Mouse (Mus musculus) midbrain, embryonic 14.5 days (tissue): ENCODE results near the gene Nkx2-2. TPM values are rescaled to one million over a fixed set of nuclear protein-coding genes. Genes with fewer than 3 reads are reported as not detected.
"Not testable (repeated sequence)": the region's sequence is repeated elsewhere in the genome, so short reads cannot be mapped to it uniquely, and the experiment has no call there.

Source experiments
- ATAC-seq: fragments of 200-750 bp; cut with Nextera tagmentation; 2 replicates; pipeline ENCODE4 v1.8.0; 2017; ENCODE audit warnings: moderate number of reproducible peaks, moderate library complexity; ENCODE audit not compliant: low FRiP score, low TSS enrichment
- DNase-seq: peaks from one replicate; pipeline ENCODE4 v3.0.0-alpha.2; 2015
- H3K27ac ChIP-seq: fragments of 300-500 bp; sonication (generic); replicated peaks from 2 replicates; pipeline ENCODE4 v1.5.1; 2014; ENCODE audit warnings: mild to moderate bottlenecking, low read depth, low read length, moderate library complexity
- H3K27me3 ChIP-seq: fragments of 300-500 bp; sonication (generic); 2 replicates; pipeline ENCODE4 v1.6.1; 2014; ENCODE audit warnings: low read length, control low read depth, mixed read lengths; ENCODE audit not compliant: control insufficient read depth, insufficient read depth
- H3K36me3 ChIP-seq: fragments of 300-500 bp; sonication (generic); 2 replicates; pipeline ENCODE4 v1.6.1; 2014; ENCODE audit warnings: low read length, control low read depth; ENCODE audit not compliant: control insufficient read depth, insufficient read depth
- H3K4me1 ChIP-seq: fragments of 300-500 bp; sonication (generic); 2 replicates; pipeline ENCODE4 v1.6.1; 2014; ENCODE audit warnings: mild to moderate bottlenecking, antibody characterized with exemption, low read length, control low read depth; ENCODE audit not compliant: control insufficient read depth, insufficient read depth
- H3K4me2 ChIP-seq: fragments of 300-500 bp; sonication (generic); 2 replicates; pipeline ENCODE4 v1.6.1; 2014; ENCODE audit warnings: mild to moderate bottlenecking, low read length, moderate library complexity
- H3K4me3 ChIP-seq: fragments of 300-500 bp; sonication (generic); replicated peaks from 2 replicates; pipeline ENCODE4 v1.5.1; 2014; ENCODE audit warnings: low read depth, low read length
- H3K9ac ChIP-seq: fragments of 300-500 bp; sonication (generic); replicated peaks from 2 replicates; pipeline ENCODE4 v1.6.1; 2014; ENCODE audit warnings: mild to moderate bottlenecking, low read length, moderate library complexity
- H3K9me3 ChIP-seq: fragments of 300-500 bp; sonication (generic); 2 replicates; pipeline ENCODE4 v1.6.1; 2016; ENCODE audit warnings: low read length, control low read depth, mixed read lengths; ENCODE audit not compliant: control insufficient read depth
- WGBS: fragments of 180-500 bp; shearing (Covaris S2); extraction: QIAGEN DNeasy Blood & Tissue Kit; methylation state at CpG from one replicate; pipeline ENCODE4 v1.1.7; 2014; 5-methylcytosine and 5-hydroxymethylcytosine counted together
- polyA plus RNA-seq: library from polyadenylated mRNA; unstranded; fragments of >200 nt; fragmentation: Nextera tagmentation; extraction: Ambion mirVana; gene quantifications from 2 replicates; pipeline ENCODE4 v1.2.1, GENCODE M21; 2014

The Nkx2-2 gene
- polyA plus RNA-seq, 1 experiment from 2014 or later, result 6.2 TPM

GRCm38 (mm10) chr2:147175296-147175695, 18.7 kb downstream of the Nkx2-2 start:
- Histone ChIP-seq H3K9ac (no peak overlapping the region), H3K9me3 (no peaks in the 10 kb centered on the region), H3K36me3 (no peaks in the 10 kb centered on the region), H3K27me3 (peaks cover 65% of the 10 kb centered on the region), H3K4me3 (no peak overlapping the region), H3K4me1 (0 out of 2 replicates have a peak, but pooled peaks cover 3% of the 10 kb centered on the region), H3K27ac (no peak overlapping the region), H3K4me2 (no peak overlapping the region)
- WGBS, result 81% methylated on average over 11 of the region's 11 CpGs
- ATAC-seq (no peak), DNase-seq (no peak)

- H3K9me3 ChIP-seq, result no peaks in the 10 kb centered on the region
- DNase-seq (no peak), ATAC-seq (no peak)
- H3K27ac ChIP-seq, result no peak overlapping the region
- no peaks in the 10 kb centered on the region for H3K36me3 ChIP-seq
- peaks cover 50% of the 10 kb centered on the region for H3K27me3 ChIP-seq
- no peak overlapping the region for H3K4me2 ChIP-seq
- no peak overlapping the region for H3K4me3 ChIP-seq
- H3K9ac ChIP-seq, result no peak overlapping the region
- 0 out of 2 replicates have a peak, but pooled peaks cover 3% of the 10 kb centered on the region for H3K4me1 ChIP-seq
Observed at GRCm38 (mm10) chr2:147173751-147174150, 20.3 kb downstream of the Nkx2-2 start.

GRCm38 (mm10) chr2:147170538-147170937, 23.5 kb downstream of the Nkx2-2 start:
- not testable (repeated sequence) for H3K9ac ChIP-seq, H3K4me1 ChIP-seq, DNase-seq, ATAC-seq, H3K4me2 ChIP-seq, H3K36me3 ChIP-seq, H3K27ac ChIP-seq, H3K9me3 ChIP-seq, H3K4me3 ChIP-seq
- H3K27me3 ChIP-seq, result peaks cover 25% of the 10 kb centered on the region; the same call in 1 of the 2 replicates
- 81% methylated on average over 9 of the region's 9 CpGs for WGBS

- H3K4me1 ChIP-seq, result no peaks in the 10 kb centered on the region
- DNase-seq (no peak), ATAC-seq (peak; percentile 6; the same call in 1 of the 2 replicates)
- no peak overlapping the region for H3K27ac ChIP-seq
- no peak overlapping the region for H3K4me2 ChIP-seq
- H3K9ac ChIP-seq, result no peak overlapping the region
- no peaks in the 10 kb centered on the region for H3K36me3 ChIP-seq
- no peak overlapping the region for H3K4me3 ChIP-seq
- H3K9me3 ChIP-seq, result no peaks in the 10 kb centered on the region
- 100% methylated on average over 1 of the region's 1 CpGs for WGBS
- H3K27me3 ChIP-seq, result no peaks in the 10 kb centered on the region
Observed at GRCm38 (mm10) chr2:147165863-147166262, 28.2 kb downstream of the Nkx2-2 start.

- no peak overlapping the region for H3K4me2 ChIP-seq
- H3K27ac ChIP-seq, result no peak overlapping the region
- WGBS, result 89% methylated on average over 3 of the region's 3 CpGs
- DNase-seq, result no peak
- H3K9me3 ChIP-seq, result no peaks in the 10 kb centered on the region
- H3K36me3 ChIP-seq, result no peaks in the 10 kb centered on the region
- no peak overlapping the region for H3K4me3 ChIP-seq
- no peak overlapping the region for H3K9ac ChIP-seq
- no peaks in the 10 kb centered on the region for H3K27me3 ChIP-seq
- H3K4me1 ChIP-seq, result no peaks in the 10 kb centered on the region
- ATAC-seq, result no peak
Observed at GRCm38 (mm10) chr2:147165376-147165775, 28.7 kb downstream of the Nkx2-2 start.

- H3K36me3 ChIP-seq, result no peaks in the 10 kb centered on the region
- H3K9ac ChIP-seq, result no peak overlapping the region
- H3K9me3 ChIP-seq, result no peaks in the 10 kb centered on the region
- H3K4me3 ChIP-seq, result no peak overlapping the region
- no peak for DNase-seq
- H3K4me1 ChIP-seq, result no peaks in the 10 kb centered on the region
- H3K27ac ChIP-seq, result no peak overlapping the region
- no peak for ATAC-seq
- H3K4me2 ChIP-seq, result no peak overlapping the region
- 67% methylated on average over 2 of the region's 2 CpGs for WGBS
- H3K27me3 ChIP-seq, result no peaks in the 10 kb centered on the region
Observed at GRCm38 (mm10) chr2:147152543-147152942, 41.5 kb downstream of the Nkx2-2 start.

Other genes starting within 250 kb of the Nkx2-2 start
- 77.5 and 93.9 TPM in 2 replicates for gene Xrn2, start 181.2 kb downstream of the Nkx2-2 start, polyA plus RNA-seq
- gene Nkx2-4, start 108.8 kb downstream of the Nkx2-2 start, polyA plus RNA-seq, result not detected in 2 replicates
- gene Pax1, start 167.7 kb upstream of the Nkx2-2 start, polyA plus RNA-seq, result not detected in 2 replicates